Mouse (Mus musculus) limb, embryonic 13.5 days (tissue): Measurements from ENCODE around the gene Arpp21. TPM values are rescaled to one million over a fixed set of nuclear protein-coding genes. Genes with fewer than 3 reads are reported as not detected.
A peak's percentile ranks its signal among the peaks of the same experiment; 100 is the strongest.

Experiments
- ATAC-seq: fragments of 200-750 bp; cut with Nextera tagmentation; 2 replicates; pipeline ENCODE4 v1.8.0; 2017; ENCODE audit warnings: low read depth, moderate number of reproducible peaks, moderate TSS enrichment; ENCODE audit not compliant: low FRiP score
- H3K27ac ChIP-seq: fragments of 300-500 bp; sonication (generic); 2 replicates; pipeline ENCODE4 v1.5.1; 2015; ENCODE audit warnings: inconsistent platforms, mild to moderate bottlenecking, moderate library complexity
- H3K27me3 ChIP-seq: fragments of 300-500 bp; sonication (generic); 2 replicates; pipeline ENCODE4 v1.6.1; 2015; ENCODE audit warnings: mild to moderate bottlenecking, inconsistent platforms
- H3K36me3 ChIP-seq: fragments of 300-500 bp; sonication (generic); 2 replicates; pipeline ENCODE4 v1.6.1; 2015; ENCODE audit warnings: inconsistent platforms, mild to moderate bottlenecking, moderate library complexity
- H3K4me1 ChIP-seq: fragments of 300-500 bp; sonication (generic); 2 replicates; pipeline ENCODE4 v1.6.1; 2015; ENCODE audit warnings: inconsistent platforms
- H3K4me2 ChIP-seq: fragments of 300-500 bp; sonication (generic); replicated peaks from 2 replicates; pipeline ENCODE4 v1.6.1; 2015; ENCODE audit warnings: inconsistent platforms, mild to moderate bottlenecking, moderate library complexity
- H3K4me3 ChIP-seq: fragments of 300-500 bp; sonication (generic); 2 replicates; pipeline ENCODE4 v1.5.1; 2015; ENCODE audit warnings: moderate library complexity, mild to moderate bottlenecking, inconsistent platforms
- H3K9ac ChIP-seq: fragments of 300-500 bp; sonication (generic); 2 replicates; pipeline ENCODE4 v1.6.1; 2015; ENCODE audit warnings: mild to moderate bottlenecking, inconsistent platforms
- H3K9me3 ChIP-seq: fragments of 300-500 bp; sonication (generic); 2 replicates; pipeline ENCODE4 v1.6.1; 2016; ENCODE audit warnings: inconsistent platforms
- whole genome bisulfite sequencing: fragments of 180-500 bp; shearing (Covaris S2); methylation state at CpG from one replicate; pipeline ENCODE4 v1.1.7; 2015; 5-methylcytosine and 5-hydroxymethylcytosine counted together
- polyA plus RNA-seq: library from polyadenylated mRNA; unstranded; fragments of >200 nt; fragmentation: Nextera tagmentation; extraction: Ambion mirVana; gene quantifications from 2 replicates; pipeline ENCODE4 v1.2.1, GENCODE M21; 2015

The Arpp21 gene
- polyA plus RNA-seq, 1 experiment from 2014 or later: 18.9 TPM

DNA sequence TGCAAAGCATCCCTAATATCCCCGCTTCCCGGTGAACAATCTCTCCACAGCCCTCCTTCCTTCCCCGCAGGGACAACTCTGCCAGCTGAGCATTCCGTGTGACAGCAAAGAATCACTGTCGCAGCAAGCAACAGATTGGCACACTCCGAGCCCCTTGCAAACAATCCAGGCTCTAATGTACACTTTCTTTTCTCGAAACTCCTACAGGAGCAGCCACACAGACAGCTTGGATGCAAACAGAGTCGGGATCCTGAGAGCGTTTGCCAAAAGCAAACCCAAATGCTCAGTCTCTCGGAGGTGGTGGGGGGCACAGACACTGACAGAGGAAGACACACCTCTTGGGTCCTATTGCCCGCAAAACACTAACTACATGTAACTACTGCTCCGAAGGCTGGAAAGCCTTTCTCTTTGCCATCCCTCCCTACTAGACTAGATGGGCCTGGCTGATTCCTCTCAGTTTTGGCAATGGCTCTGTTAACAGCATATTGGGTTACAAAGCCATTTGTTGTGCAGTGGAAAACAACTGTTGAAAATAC lies 47.3 kb downstream of the Arpp21 start:
- no peak overlapping the region for H3K27ac ChIP-seq
- H3K27me3 ChIP-seq: no peaks in the 10 kb centered on the region
- H3K9ac ChIP-seq: no peak overlapping the region
- H3K4me3 ChIP-seq: no peak overlapping the region
- H3K36me3 ChIP-seq: no peaks in the 10 kb centered on the region
- peaks cover 13% of the 10 kb centered on the region for H3K4me1 ChIP-seq
- no peak overlapping the region for H3K4me2 ChIP-seq
- WGBS: 65% methylated on average over 12 of the region's 12 CpGs
- H3K9me3 ChIP-seq: no peaks in the 10 kb centered on the region
- ATAC-seq: no peak

DNA sequence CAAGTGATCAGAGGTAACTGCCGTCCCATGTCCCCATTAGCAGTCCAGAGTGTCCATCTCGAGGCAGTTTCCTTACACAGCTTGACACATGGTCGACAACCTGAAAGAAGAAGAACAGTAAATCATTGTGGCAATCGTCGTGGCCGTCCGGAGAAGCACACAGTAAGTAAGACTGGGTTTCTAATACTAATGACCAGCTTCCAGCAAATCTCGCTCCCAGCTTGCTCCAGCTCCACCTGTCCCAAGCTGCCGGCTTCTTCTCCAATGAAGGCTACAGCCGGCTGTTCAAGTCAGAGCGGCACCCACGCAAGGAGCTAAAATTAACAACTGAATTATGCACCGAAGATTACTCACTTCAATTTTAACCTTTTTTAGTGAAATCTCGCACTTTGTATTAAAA lies 48.1 kb downstream of the Arpp21 start:
- ATAC-seq: no peak
- H3K27me3 ChIP-seq: no peaks in the 10 kb centered on the region
- peak overlapping the region; percentile 43 for H3K4me2 ChIP-seq

DNA sequence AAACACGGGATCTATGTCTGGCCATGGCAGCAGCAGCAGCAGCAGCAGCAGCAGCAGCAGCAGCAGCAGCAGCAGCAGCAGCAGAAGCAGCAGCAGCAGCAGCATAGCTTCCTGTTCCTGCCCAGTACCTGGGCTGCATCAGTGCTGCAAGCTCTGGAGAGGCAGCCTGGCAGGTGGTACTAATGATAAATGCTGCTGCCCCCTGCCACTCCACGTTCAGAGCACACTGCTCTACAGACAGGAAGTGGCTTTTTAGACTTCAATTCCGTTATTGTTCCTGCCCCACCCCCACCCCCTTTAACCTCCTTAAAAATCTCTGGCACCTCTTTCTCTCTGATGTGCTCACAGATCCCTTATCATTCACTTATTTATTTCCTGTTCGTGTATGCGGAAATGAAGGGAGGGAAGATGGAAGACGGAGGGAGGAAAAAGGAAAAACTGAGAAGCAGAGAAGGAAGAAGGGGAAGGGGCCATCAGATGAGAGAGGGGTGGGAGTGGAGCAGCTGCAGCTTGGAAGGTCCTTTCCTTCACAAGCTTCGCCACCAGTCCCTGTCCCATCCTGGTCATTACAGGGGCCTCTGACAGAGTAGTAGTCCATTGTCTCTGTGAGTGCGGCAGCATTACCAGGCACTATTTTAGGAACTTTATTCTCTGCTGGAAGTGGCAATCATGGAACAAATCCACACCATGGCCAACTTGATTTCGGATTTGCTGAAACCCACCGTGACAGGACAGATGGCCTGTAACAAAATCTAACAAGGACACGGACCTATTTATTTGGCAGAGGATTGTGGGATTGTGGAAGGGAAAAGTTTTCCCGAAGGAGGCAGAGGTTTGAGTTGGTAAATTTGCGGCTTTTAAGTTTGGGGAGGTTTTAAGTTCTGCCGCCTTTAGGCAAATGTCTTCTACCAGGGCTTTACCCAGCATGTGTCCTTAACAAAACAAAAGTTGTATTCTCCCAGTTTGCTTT lies 49.1 kb downstream of the Arpp21 start:
- Histone ChIP-seq H3K27me3 (no peaks in the 10 kb centered on the region), H3K36me3 (no peaks in the 10 kb centered on the region), H3K4me1 (peaks cover 13% of the 10 kb centered on the region), H3K9ac (no peak overlapping the region), H3K4me3 (0 out of 2 replicates have a peak overlapping the region, but pooled peaks have one; percentile 16), H3K27ac (no peak overlapping the region), H3K4me2 (peak overlapping the region; percentile 43), H3K9me3 (no peaks in the 10 kb centered on the region)
- ATAC-seq: 0 out of 2 replicates have a peak, but pooled peaks have one; percentile 26
- 24% methylated on average over 14 of the region's 14 CpGs for WGBS

More for the DNA sequence above, 48.1 kb downstream of the Arpp21 start:
- 0 out of 2 replicates have a peak overlapping the region, but pooled peaks have one; percentile 3 for H3K4me3 ChIP-seq
- no peak overlapping the region for H3K9ac ChIP-seq
- H3K9me3 ChIP-seq: no peaks in the 10 kb centered on the region
- no peak overlapping the region for H3K27ac ChIP-seq
- WGBS: 43% methylated on average over 14 of the region's 14 CpGs
- no peaks in the 10 kb centered on the region for H3K36me3 ChIP-seq
- peaks cover 13% of the 10 kb centered on the region for H3K4me1 ChIP-seq

DNA sequence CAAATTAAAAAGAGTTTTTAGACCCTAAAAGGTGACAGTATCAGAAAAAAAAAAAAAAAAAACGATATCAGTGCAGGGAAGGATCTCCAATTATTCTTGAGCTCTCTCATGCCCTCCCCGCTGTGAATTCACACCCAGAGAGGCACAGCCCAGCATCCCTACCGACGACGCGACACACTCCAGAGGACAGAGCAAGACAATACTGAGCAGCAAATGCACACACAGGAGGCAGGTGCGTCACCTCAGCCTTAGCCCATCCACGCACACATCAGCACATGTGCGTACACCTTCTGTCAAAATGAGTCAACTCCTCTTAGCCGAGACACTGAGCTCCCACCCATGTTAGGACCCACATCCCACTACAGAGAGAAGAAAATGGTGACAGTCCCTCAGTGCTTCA lies 50.0 kb downstream of the Arpp21 start:
- Histone ChIP-seq H3K27me3 (no peaks in the 10 kb centered on the region), H3K4me3 (no peak overlapping the region), H3K4me2 (peak overlapping the region; percentile 43; the same call in 1 of the 2 replicates), H3K9me3 (no peaks in the 10 kb centered on the region), H3K36me3 (no peaks in the 10 kb centered on the region), H3K9ac (no peak overlapping the region), H3K4me1 (peaks cover 13% of the 10 kb centered on the region), H3K27ac (no peak overlapping the region)
- 74% methylated on average over 10 of the region's 10 CpGs for WGBS
- no peak for ATAC-seq

DNA sequence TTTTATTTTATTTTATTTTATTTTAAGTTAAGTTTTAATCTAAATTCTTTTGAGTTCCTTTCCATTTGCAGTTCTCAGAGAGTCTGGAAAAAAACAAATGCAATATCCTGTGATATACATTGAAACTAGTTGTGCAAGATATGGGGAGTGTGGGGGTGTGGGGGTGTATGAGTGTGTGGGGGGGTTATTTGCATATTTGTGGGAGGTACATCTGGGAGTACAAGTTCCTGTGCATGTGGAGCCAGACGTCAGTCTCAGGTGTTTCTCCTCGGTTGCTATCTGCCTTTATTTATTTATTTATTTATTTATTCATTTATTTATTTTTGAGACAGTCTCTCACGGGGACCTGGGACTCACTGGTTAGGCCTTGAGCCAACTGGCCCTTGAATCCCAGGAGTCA lies 53.0 kb downstream of the Arpp21 start:
- Histone ChIP-seq H3K4me2 (no peak overlapping the region), H3K9me3 (no peaks in the 10 kb centered on the region), H3K27me3 (no peaks in the 10 kb centered on the region), H3K27ac (no peak overlapping the region), H3K9ac (no peak overlapping the region), H3K36me3 (no peaks in the 10 kb centered on the region), H3K4me1 (peaks cover 13% of the 10 kb centered on the region), H3K4me3 (no peak overlapping the region)
- 66% methylated on average over 3 of the region's 3 CpGs for WGBS
- no peak for ATAC-seq

DNA sequence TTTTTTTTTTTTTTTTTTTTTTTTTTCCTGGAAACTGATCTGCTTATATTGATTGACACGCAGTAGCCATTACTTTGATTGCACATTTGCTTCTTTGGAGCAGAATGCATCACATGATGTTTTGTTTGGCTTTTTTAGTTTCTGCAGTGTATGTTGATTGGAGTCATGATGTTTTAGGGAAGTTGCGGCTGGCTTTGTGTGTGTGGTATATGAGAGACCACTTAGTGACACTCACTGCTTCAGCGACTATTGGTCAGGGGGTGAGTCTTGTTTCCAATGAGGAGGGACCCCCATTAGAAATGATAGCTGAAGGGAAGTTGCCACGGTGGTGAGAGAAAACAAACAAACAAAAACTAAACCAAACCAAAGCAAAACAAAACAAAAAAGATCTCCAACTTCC lies 55.7 kb downstream of the Arpp21 start:
- Histone ChIP-seq H3K27me3 (no peaks in the 10 kb centered on the region), H3K9me3 (no peaks in the 10 kb centered on the region), H3K4me3 (no peak overlapping the region), H3K27ac (no peak overlapping the region), H3K36me3 (no peaks in the 10 kb centered on the region), H3K4me2 (no peak overlapping the region), H3K9ac (no peak overlapping the region), H3K4me1 (peaks cover 6% of the 10 kb centered on the region; the same call in 1 of the 2 replicates)
- 85% methylated on average over 4 of the region's 4 CpGs for WGBS
- no peak for ATAC-seq

DNA sequence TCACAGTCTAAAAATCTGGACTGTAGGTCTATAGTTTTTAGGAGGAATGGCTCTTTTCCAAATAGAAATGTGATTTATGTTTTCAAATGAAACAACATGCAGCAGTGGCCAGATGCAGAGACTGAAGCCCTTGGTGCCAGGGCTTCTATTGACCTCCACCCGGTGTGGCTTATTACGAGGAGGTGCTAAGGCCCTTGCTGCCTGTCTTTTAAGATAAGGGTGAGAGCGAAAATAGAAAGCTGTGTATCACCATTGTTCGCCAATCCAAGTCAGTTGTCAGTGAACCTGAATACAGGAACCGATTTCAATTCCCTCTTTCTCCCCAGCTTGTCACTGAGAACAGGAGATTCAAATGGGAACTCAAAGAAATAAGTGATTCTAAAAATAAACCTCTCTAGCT lies 57.3 kb downstream of the Arpp21 start:
- no peaks in the 10 kb centered on the region for H3K36me3 ChIP-seq
- H3K27me3 ChIP-seq: no peaks in the 10 kb centered on the region
- ATAC-seq: no peak
- peaks cover 11% of the 10 kb centered on the region; the same call in 1 of the 2 replicates for H3K4me1 ChIP-seq
- no peak overlapping the region for H3K9ac ChIP-seq
- H3K4me2 ChIP-seq: no peak overlapping the region
- no peaks in the 10 kb centered on the region for H3K9me3 ChIP-seq
- no peak overlapping the region for H3K27ac ChIP-seq
- WGBS: 77% methylated on average over 5 of the region's 5 CpGs
- H3K4me3 ChIP-seq: no peak overlapping the region

DNA sequence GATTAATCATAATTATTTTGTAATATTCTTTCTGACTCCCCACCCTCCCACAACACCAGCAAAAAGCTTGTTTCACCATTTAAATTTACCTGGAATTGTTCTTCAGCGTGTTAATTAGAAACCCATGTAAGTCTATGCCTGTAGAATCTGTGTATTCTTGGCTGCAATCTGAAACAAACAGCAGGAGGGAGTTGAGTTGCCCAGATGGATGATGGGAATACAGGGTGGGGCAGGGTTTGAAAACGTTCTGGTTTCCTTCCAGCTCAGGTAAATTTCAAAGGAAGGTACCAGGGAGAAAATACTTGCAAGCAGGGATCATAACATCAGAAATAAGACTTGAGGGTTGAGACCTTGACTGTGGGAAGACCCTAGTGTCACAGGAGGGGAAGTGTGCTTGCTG lies 58.2 kb downstream of the Arpp21 start:
- no peaks in the 10 kb centered on the region for H3K36me3 ChIP-seq
- H3K27me3 ChIP-seq: no peaks in the 10 kb centered on the region
- H3K9ac ChIP-seq: no peak overlapping the region
- H3K4me1 ChIP-seq: peaks cover 11% of the 10 kb centered on the region; the same call in 1 of the 2 replicates
- no peak overlapping the region for H3K4me2 ChIP-seq
- 54% methylated on average over 2 of the region's 2 CpGs for WGBS
- H3K27ac ChIP-seq: no peak overlapping the region
- no peaks in the 10 kb centered on the region for H3K9me3 ChIP-seq
- no peak for ATAC-seq
- H3K4me3 ChIP-seq: no peak overlapping the region

DNA sequence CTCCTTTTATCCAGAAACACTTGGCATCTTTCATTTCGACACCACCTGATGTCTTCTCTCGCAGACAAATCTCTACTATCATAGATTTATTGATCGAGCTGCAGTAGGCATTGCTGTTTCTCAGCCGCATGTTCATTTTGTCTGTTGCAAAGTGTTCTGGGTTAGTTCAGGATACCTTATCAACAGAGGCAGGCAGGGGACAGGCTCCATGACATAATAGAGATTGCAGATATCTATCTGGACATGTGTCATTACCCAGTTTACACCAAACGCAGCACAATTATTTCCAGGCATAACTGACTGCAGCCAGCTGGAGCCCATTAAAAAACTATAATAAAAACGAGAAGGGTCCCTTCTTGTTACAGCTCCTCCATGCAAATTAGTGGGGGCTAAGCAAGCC lies 59.4 kb downstream of the Arpp21 start:
- no peak overlapping the region for H3K9ac ChIP-seq
- H3K4me1 ChIP-seq: peaks cover 11% of the 10 kb centered on the region; the same call in 1 of the 2 replicates
- WGBS: 58% methylated on average over 6 of the region's 6 CpGs
- no peaks in the 10 kb centered on the region for H3K36me3 ChIP-seq
- H3K27ac ChIP-seq: no peak overlapping the region
- H3K9me3 ChIP-seq: no peaks in the 10 kb centered on the region
- no peak for ATAC-seq
- no peak overlapping the region for H3K4me2 ChIP-seq
- H3K27me3 ChIP-seq: no peaks in the 10 kb centered on the region
- H3K4me3 ChIP-seq: no peak overlapping the region

DNA sequence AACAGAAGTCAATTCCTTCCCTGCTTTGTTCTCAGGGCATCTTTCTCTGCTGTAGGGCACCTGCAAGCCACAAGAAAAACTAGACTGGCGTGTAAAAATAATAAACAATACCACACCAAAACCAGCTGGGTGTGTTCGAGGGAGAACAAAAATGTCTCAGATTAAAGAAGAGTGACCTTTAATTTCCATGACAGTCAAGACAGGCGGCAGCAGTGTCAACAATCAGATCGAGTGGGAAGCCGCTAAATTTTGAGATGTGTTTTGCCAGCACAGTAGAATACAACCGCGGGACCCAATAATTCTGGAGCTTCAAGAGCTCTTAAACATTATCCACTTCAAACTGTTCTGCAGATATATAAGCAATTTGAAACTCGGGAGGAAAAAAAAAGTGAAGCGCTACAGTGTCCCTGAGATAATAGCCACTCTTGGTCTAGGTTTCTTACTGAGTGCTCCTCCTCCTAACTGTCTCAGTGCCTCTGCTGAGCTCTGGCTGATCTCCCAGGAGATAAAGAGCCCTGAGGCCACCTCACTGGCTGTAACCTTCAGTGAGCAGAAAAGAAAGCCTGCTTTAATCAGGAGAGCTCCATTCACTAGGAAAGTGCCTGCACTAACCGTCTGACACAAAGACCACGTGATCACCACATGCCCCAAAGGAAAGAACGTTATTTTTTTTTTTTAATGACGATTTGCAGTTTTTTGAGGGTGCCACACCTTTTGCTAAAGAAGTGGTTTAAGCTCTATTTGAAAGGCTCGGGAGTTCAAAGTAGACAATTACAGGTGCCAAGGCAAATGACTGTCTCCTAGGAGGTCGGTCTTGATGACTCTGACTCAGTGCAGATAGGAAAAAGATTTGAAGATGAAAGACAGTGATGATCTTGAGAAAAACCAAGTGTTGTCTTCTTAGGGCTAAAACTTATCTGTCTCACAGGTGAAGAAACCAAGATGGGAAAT lies 61.1 kb downstream of the Arpp21 start:
- H3K9ac ChIP-seq: no peak overlapping the region
- H3K36me3 ChIP-seq: no peaks in the 10 kb centered on the region
- H3K4me1 ChIP-seq: peaks cover 11% of the 10 kb centered on the region; the same call in 1 of the 2 replicates
- H3K4me3 ChIP-seq: no peak overlapping the region
- peak; percentile 51; the same call in 1 of the 2 replicates for ATAC-seq
- no peaks in the 10 kb centered on the region for H3K9me3 ChIP-seq
- peak overlapping the region; percentile 23 for H3K4me2 ChIP-seq
- H3K27me3 ChIP-seq: no peaks in the 10 kb centered on the region
- 32% methylated on average over 15 of the region's 15 CpGs for WGBS
- H3K27ac ChIP-seq: no peak overlapping the region

DNA sequence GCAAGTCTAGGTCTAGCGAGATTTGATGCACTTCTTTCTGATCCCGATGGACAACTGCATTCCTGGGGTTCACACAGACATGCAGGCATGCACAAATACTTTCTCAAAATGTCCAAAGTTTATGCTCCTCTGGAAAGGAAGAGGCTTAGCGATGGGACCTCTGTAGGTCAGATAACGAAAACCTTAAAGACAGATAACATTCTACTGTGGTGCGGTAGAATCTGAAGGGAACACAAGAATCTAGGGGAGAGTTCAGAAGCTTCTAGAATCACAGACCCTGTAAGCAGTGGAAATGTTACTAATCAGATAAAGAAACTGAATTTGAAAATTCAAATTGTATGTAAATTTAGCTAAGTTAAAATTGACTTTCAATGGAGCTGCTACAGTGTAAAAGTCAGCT lies 62.0 kb downstream of the Arpp21 start:
- Histone ChIP-seq H3K27me3 (no peaks in the 10 kb centered on the region), H3K9me3 (no peaks in the 10 kb centered on the region), H3K27ac (no peak overlapping the region), H3K36me3 (no peaks in the 10 kb centered on the region), H3K4me3 (no peak overlapping the region), H3K4me2 (no peak overlapping the region), H3K9ac (no peak overlapping the region), H3K4me1 (peaks cover 11% of the 10 kb centered on the region; the same call in 1 of the 2 replicates)
- 92% methylated on average over 5 of the region's 5 CpGs for WGBS
- no peak for ATAC-seq
